Mouse (Mus musculus) mammary gland, adult 2 months (tissue): ENCODE data around the gene Cdca3. TPM values are rescaled to one million over a fixed set of nuclear protein-coding genes. Genes with fewer than 3 reads are reported as not detected.

Experiments used
- polyA plus RNA-seq: library from polyadenylated mRNA; depleted of rRNA; stranded (reverse); fragments of >200 nt; gene quantifications from 2 replicates; pipeline ENCODE4 v1.2.3, GENCODE M21; 2012; ENCODE audit warnings: low replicate concordance; rRNA removed

Cdca3 gene
- 7.1 and 9.3 TPM in 2 replicates for polyA plus RNA-seq

DNA sequence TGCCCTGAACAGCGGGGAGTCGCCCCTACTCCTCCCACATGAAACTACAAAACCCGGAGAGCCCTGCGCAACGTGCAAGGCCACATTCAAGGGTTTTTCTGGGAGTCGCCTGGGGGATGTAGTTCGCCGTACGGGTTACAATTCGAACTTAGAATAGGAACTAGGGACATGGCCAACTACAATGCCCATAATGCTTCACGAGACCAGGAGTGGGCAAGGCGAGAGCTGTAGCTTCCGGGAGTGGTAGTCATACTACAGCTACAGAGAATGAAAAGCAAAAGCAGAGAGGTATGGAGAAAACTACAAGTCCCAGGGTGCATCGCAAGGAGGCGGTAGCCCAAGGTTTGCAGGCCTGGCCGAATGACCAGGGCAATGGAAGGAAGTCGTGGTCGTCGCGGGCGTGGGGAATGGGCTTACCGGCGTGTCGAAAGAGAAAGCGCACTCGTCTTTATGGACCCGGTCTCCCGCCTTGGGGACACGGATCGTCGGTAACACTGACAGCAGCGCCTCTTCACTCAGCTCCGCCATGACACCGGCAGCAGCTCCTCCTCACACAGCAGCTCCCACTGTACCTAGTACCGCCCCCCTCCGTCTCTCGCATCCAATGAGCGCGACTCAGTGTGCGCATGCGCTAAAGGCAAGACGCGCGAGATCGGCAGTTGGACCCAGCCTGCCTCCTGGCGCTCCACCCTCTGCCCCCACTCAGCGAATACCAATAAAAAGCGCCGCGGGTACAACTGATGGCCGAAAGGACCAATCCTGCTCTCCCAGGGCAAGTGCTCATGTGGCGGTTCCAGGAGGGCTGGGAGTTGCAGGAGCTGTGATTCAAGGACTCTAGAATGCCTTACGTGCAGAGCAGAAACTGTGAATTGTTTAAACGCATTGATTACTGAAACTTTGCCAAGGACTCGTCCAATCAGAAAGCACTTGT lies at the start of gene Cdca3, which contains the start of gene Usp5:
Gene Cdca3 (plus strand): TSS at position 680 of the 931 bp plus-strand sequence.
Gene Usp5 (minus strand): TSS at position 617 of the 931 bp plus-strand sequence.

DNA sequence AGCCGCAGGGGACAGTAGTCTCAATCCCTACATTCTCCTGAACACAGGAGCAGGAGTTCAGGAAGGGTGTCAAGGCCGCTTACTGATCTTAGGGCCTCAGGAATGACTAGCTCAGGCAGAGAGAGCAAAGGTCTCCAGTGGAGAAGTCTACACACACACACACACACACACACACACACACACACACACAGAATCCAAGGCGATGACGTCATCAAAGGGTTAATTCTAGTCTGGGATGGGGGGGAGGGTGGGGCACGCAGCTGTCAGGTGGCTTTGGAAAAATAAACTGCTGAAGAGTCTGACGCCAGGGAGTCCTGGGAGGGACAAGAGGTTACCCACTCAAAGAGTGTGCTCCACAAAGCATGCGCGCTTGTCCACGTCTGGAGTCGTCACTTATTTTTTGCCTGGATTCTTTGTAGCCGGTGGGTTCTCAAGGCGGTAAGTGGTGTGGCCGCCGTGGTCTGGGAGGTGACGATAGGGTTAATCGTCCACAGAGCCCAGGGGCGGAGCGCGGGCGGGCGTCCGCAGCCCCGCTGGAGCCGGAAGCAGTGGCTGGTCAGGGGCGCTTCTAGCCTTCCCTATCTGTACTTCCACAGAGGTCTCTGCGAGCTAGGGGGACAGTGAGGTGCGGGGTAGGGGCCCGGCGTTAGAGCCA lies 20.9 kb upstream of the Cdca3 start, which contains the start of gene Spsb2:
Gene Spsb2 (plus strand): TSS at position 304 of the 655 bp plus-strand sequence.

DNA sequence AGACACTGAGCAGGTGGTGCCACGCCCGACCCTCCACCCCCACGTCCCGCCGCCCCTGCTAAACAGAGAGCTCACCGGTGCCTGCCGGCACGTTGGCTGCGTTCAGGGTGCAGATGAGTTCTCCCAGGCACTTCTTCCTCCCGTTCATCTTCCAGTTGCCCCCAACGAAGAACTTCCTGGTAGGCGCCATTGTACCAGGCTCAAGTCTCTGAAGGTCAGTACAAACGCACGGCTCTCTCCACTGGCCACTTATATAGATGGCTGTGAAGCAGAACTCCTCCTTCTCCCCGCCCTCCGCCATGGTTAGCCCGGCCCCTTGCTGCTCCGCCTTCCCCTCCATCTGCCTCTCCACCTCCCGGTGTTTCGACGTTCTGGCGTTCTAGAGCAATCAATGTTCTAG lies 15.4 kb upstream of the Cdca3 start, which contains the start of gene Tpi1:
Gene Tpi1 (minus strand): TSS at position 364 of the 400 bp plus-strand sequence.

DNA sequence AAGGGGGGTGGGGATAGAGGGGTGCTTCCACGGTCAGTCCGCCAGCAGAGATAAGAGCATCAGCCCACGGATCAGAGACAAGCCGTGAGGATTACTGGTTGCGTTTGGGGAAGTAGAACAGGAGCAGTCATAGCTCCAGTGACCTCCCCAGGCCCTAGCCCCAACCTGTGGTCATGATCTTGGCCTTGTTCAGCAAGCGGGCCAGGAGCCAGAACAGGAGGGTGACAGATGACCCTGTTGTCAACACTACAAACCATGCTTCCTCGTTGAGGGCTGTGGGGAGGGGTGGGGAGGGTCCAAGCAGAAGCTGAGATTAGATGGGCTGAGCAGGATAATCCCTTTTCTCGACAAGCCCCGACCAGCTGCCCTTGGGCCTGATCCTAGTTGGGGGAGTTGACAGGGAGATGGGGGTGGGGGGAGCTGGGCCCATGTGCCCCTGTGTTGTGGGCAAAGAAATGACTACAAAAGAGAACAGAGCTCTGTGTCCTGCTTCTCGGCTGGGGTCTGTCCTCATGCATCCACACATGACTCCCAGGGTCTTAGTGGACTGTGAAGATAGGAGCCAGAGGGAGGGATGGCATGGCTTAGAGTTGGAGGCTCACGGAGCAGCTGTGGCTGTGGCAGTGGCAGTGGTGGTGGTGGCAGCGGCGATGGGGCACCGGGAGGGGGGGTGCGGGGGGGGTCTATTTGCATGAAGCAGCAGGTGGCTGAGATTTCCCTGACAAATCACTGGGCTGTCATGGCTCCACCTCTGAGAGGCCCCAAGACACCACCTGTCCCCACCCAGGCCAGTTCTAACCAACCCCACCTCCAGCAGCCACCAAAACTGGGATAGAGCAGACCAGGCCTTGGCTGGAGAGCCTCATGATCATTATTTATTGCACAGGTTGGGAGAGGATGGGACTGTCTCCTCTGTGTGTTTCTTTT lies 11.2 kb downstream of the Cdca3 start, which contains the start of gene Gnb3:
Gene Gnb3 (minus strand): TSS at position 35 of the 927 bp plus-strand sequence.

DNA sequence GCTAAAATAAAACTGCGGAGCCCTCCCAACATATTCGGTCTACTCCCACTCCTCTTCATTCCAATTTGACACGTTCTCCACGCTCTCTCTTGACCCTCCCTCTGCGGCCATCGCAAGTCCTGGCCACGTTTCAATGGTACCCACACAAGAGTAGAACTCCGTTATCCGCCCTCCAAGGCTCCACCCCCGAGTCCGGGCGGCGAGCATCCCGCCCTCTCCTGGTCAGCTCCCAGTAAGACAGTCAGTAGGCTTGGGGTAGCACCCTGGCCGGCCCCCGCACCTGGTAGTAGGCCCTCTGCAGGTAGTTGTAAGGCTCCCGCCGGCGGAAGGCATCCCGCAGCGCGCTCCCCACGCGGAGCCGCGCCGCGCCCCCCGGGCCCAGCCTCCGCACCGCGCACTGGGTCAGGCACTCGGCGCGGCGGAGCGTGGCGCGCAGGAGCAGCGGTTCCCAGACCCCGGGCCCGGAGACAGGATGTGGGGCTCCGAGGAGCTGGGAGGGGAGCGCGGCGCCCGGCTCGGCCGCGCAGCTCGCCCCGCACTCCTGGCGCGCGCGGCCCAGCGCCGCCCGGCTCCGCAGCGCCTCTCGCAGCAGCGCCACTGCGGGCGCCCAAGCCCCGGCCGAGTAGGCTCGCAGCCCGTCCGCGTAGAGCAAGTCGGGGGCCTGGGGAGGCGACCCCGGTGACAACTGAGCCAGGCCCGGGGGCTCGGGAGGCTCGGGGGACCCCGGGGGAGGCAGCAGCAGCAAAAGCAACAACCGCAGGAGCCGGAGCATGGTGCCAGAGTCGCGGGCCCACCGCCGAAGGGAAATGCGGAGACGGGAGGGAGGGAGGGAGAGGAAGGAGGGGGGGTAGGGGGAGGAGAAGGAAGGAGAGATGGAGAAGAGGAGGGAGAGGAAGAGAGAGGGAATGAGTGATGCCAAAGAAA lies 27.8 kb downstream of the Cdca3 start, which contains the start of gene P3h3:
Gene P3h3 (minus strand): TSS at position 837 of the 924 bp plus-strand sequence.

DNA sequence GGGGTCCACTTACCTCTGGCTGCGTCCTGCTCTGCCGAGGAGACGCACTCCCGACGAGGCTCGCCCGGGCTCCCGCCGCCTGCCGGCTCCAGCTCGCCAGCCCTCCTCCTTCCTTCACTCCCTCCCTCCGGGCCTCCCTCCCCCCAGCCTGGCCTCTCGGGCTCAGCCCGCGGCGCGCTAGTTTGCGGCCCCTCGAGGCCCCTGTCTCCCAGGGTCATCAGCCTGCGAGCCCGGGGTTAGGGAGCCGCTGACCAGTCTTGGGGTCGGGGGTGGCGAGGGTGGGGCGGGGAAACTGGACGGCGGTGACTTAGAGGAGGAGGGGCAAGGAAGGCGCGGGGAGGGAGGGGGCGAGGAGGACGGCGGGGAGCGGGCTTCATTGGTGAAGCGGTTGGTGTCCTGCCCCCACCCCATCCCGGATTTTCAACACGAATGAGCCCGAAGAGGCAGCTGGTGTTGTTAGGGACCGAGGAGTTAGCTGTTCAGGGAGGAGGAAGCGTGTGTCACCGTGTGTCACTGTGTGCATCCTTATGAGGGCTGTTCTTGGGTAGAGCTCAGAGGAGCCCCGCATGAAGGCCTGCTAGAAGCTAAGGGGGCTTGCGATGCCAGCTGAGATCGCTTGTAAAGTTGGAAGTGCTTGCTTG lies 34.4 kb downstream of the Cdca3 start, which contains the start of gene Gpr162:
Gene Gpr162 (minus strand): TSS at position 326 of the 641 bp plus-strand sequence.

Other genes with a start within 250 kb of the Cdca3 start
- gene C1s2, start 193.5 kb upstream of the Cdca3 start, polyA plus RNA-seq, result 0.10 and 0.45 TPM in 2 replicates
- 150 and 207 TPM in 2 replicates for gene Lpcat3, start 166.5 kb upstream of the Cdca3 start, polyA plus RNA-seq
- 37.9 and 58.8 TPM in 2 replicates for gene Emg1, start 117.4 kb upstream of the Cdca3 start, polyA plus RNA-seq
- 115 and 126 TPM in 2 replicates for gene Phb2, start 117.2 kb upstream of the Cdca3 start, polyA plus RNA-seq
- 82.7 and 124 TPM in 2 replicates for gene Ptpn6, start 90.8 kb upstream of the Cdca3 start, polyA plus RNA-seq
- gene Grcc10, start 88.2 kb upstream of the Cdca3 start, polyA plus RNA-seq, result 242 and 257 TPM in 2 replicates
- gene Gm45234, start 73.5 kb upstream of the Cdca3 start, polyA plus RNA-seq, result not detected in 2 replicates
- 25.6 and 59.6 TPM in 2 replicates for gene Atn1, start 73.0 kb upstream of the Cdca3 start, polyA plus RNA-seq
- 11.8 and 17.7 TPM in 2 replicates for gene Eno2, start 59.9 kb upstream of the Cdca3 start, polyA plus RNA-seq
- 0.76 and 1.5 TPM in 2 replicates for gene Lrrc23, start 49.8 kb upstream of the Cdca3 start, polyA plus RNA-seq
- gene Spsb2, start 20.9 kb upstream of the Cdca3 start, polyA plus RNA-seq, result 16.4 and 26.4 TPM in 2 replicates
- 313 and 1,090 TPM in 2 replicates for gene Tpi1, start 15.3 kb upstream of the Cdca3 start, polyA plus RNA-seq
- 84.8 and 98.1 TPM in 2 replicates for gene Usp5, start 63 bp upstream of the Cdca3 start, polyA plus RNA-seq
- gene Gnb3, start 10.7 kb downstream of the Cdca3 start, polyA plus RNA-seq, result 0.55 TPM in 1 of 2 replicates, not detected in the other
- gene P3h3, start 28.2 kb downstream of the Cdca3 start, polyA plus RNA-seq, result 29.1 and 38.5 TPM in 2 replicates
- 1.3 and 2.7 TPM in 2 replicates for gene Gpr162, start 34.4 kb downstream of the Cdca3 start, polyA plus RNA-seq
- 25.7 and 33.5 TPM in 2 replicates for gene Cd4, start 58.7 kb downstream of the Cdca3 start, polyA plus RNA-seq
- 9.6 and 17.2 TPM in 2 replicates for gene Lag3, start 82.2 kb downstream of the Cdca3 start, polyA plus RNA-seq
- gene Ptms, start 90.6 kb downstream of the Cdca3 start, polyA plus RNA-seq, result 1,592 and 1,640 TPM in 2 replicates
- 328 and 380 TPM in 2 replicates for gene Mlf2, start 101.8 kb downstream of the Cdca3 start, polyA plus RNA-seq
- gene Cops7a, start 136.0 kb downstream of the Cdca3 start, polyA plus RNA-seq, result 176 and 323 TPM in 2 replicates
- 5.0 and 7.7 TPM in 2 replicates for gene Pianp, start 167.1 kb downstream of the Cdca3 start, polyA plus RNA-seq
- gene Zfp384, start 179.6 kb downstream of the Cdca3 start, polyA plus RNA-seq, result 61.5 and 67.0 TPM in 2 replicates
- gene Ing4, start 210.2 kb downstream of the Cdca3 start, polyA plus RNA-seq, result 37.4 and 67.5 TPM in 2 replicates
- gene Acrbp, start 220.1 kb downstream of the Cdca3 start, polyA plus RNA-seq, result 29.9 and 38.8 TPM in 2 replicates
- gene Lpar5, start 238.4 kb downstream of the Cdca3 start, polyA plus RNA-seq, result 26.4 and 31.1 TPM in 2 replicates